Mouse (Mus musculus): Measurements from ENCODE around the gene 9530053A07Rik. TPM values are rescaled to one million over a fixed set of nuclear protein-coding genes. Genes with fewer than 3 reads are reported as not detected.

9530053A07Rik gene
- total and polyA plus RNA-seq, 2 experiments from 2014 or later: 0.05 to 0.19 TPM

DNA sequence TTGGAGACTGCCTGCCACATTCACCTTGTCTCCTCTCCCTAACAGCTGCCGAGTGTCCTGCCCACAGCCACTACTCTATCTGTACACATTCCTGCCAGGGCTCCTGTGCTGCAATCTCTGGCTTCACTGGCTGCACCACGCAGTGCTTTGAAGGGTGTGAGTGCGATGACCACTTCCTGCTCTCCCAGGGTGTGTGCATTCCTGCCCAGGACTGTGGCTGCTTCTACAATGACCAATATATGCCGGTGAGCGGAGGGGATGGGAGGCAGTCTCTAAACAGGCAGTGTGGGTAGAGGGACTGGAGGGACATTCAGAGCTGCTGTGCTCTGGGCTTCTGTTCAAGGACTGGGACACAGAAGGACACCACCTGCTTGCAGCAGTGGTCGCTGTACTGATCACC lies 30.0 kb downstream of the 9530053A07Rik start:
- H3K27ac ChIP-seq: no peak overlapping the region
- H3K36me3 ChIP-seq (ENCODE audit: insufficient read depth, low read length): no peaks in the 10 kb centered on the region
- no peak overlapping the region for H3K9ac ChIP-seq (replicated peaks; ENCODE audit: low read length)
- no peak overlapping the region for H3K4me2 ChIP-seq (ENCODE audit: low read depth, low read length)
- no peaks in the 10 kb centered on the region for H3K4me1 ChIP-seq (ENCODE audit: insufficient read depth, low read length)
- no peak for DNase-seq (ENCODE audit: low spot score)
- 72% methylated on average over 6 of the region's 6 CpGs for WGBS
- H3K27me3 ChIP-seq (ENCODE audit: insufficient read depth, low read length): no peaks in the 10 kb centered on the region
- no peaks in the 10 kb centered on the region for H3K9me3 ChIP-seq (ENCODE audit: low read length)
- no peak overlapping the region for H3K4me3 ChIP-seq (ENCODE audit: low read length)
- no peak for ATAC-seq
- TF ChIP-seq CTCF (IDR thresholded peaks at IDR 0.05; ENCODE audit: low read depth): no peak

DNA sequence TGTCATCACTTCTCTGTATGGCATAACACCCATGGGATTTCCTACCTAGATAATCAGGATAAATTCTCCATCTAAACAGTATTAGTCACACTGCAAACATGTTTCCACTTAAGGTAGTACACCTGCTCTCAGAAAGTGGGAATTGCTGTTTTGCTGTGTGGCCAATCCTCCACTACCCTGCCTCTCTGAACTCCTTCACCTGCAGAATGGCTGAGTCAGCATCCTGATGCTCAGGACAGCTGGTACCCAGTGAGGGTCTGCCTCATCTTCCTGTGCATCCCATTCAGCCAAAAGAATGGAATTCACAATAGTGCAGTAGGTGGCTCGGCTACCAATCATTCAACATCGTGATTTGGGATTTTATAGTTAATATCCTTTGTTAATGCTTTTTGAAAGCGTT lies 30.6 kb downstream of the 9530053A07Rik start:
- Histone ChIP-seq H3K4me2 (ENCODE audit: low read depth, low read length) (no peak overlapping the region), H3K4me3 (ENCODE audit: low read length) (no peak overlapping the region), H3K9ac (replicated peaks; ENCODE audit: low read length) (no peak overlapping the region), H3K9me3 (ENCODE audit: low read length) (no peaks in the 10 kb centered on the region), H3K27ac (no peak overlapping the region), H3K4me1 (ENCODE audit: insufficient read depth, low read length) (no peaks in the 10 kb centered on the region), H3K27me3 (ENCODE audit: insufficient read depth, low read length) (no peaks in the 10 kb centered on the region), H3K36me3 (ENCODE audit: insufficient read depth, low read length) (no peaks in the 10 kb centered on the region)
- TF ChIP-seq CTCF (IDR thresholded peaks at IDR 0.05; ENCODE audit: low read depth): no peak
- 63% methylated on average over 3 of the region's 3 CpGs for WGBS
- DNase-seq (ENCODE audit: low spot score) (no peak), ATAC-seq (no peak)

DNA sequence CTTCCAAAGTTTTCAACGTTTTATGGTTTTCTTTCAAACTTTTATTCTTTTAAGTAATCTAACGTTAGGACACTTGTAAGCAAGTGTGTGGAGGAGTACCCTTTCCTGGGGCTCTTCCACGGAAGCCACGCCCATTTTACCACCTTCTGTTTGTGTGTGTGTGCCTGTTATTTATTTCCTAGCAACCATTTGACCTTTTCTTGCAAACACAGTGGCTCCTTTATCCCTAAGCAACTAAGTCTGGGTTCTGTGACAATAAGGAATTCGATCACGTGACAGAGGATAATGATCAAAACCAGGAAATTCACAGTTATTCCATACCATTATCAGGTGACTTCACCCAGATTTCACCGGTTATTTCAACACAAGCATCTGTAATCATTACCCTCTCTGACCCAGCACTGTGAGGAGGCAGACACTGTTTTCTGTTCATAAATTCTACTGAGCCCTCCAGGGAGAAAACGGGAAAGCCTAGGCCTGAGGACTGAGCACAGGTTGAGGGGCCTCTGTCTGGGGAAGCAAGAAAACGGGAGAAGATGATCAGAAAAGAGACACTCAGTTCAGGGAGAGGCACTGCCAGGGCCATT lies 32.0 kb downstream of the 9530053A07Rik start:
- no peak overlapping the region for H3K4me2 ChIP-seq (ENCODE audit: low read depth, low read length)
- H3K27me3 ChIP-seq (ENCODE audit: insufficient read depth, low read length): no peaks in the 10 kb centered on the region
- no peaks in the 10 kb centered on the region for H3K9me3 ChIP-seq (ENCODE audit: low read length)
- no peak overlapping the region for H3K9ac ChIP-seq (replicated peaks; ENCODE audit: low read length)
- no peak overlapping the region for H3K4me3 ChIP-seq (ENCODE audit: low read length)
- WGBS: 49% methylated on average over 9 of the region's 9 CpGs
- H3K4me1 ChIP-seq (ENCODE audit: insufficient read depth, low read length): no peaks in the 10 kb centered on the region
- TF ChIP-seq CTCF (IDR thresholded peaks at IDR 0.05; ENCODE audit: low read depth): no peak
- ATAC-seq: no peak
- H3K36me3 ChIP-seq (ENCODE audit: insufficient read depth, low read length): no peaks in the 10 kb centered on the region
- DNase-seq (ENCODE audit: low spot score): no peak
- H3K27ac ChIP-seq: no peak overlapping the region

DNA sequence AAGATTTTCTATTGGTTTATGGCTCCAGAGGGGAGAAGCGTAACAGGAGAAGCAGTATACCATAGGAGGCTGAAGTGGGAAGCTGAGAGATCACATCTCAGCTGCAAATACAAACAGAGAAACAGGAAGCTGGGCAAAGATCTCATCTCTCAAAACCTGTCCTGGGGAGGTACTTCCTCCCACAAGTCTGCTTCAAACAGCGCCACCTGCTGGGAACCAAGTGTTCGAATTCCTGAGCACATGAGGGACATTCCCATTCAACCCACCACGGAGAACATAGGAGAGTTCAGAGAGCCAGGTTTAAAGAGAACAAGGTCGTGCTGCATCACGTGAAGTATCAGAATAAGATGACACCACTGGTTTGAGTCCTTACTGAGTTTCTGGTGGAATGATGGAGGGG lies 36.1 kb downstream of the 9530053A07Rik start:
- H3K9me3 ChIP-seq (ENCODE audit: low read length): no peaks in the 10 kb centered on the region
- H3K9ac ChIP-seq (replicated peaks; ENCODE audit: low read length): no peak overlapping the region
- 85% methylated on average over 6 of the region's 6 CpGs for WGBS
- no peak overlapping the region for H3K4me3 ChIP-seq (ENCODE audit: low read length)
- H3K27ac ChIP-seq: no peak overlapping the region
- no peaks in the 10 kb centered on the region for H3K27me3 ChIP-seq (ENCODE audit: insufficient read depth, low read length)
- ATAC-seq (no peak), DNase-seq (ENCODE audit: low spot score) (no peak)
- no peaks in the 10 kb centered on the region for H3K36me3 ChIP-seq (ENCODE audit: insufficient read depth, low read length)
- no peak for TF ChIP-seq CTCF (IDR thresholded peaks at IDR 0.05; ENCODE audit: low read depth)
- peaks cover 4% of the 10 kb centered on the region for H3K4me1 ChIP-seq (ENCODE audit: insufficient read depth, low read length)
- no peak overlapping the region for H3K4me2 ChIP-seq (ENCODE audit: low read depth, low read length)

DNA sequence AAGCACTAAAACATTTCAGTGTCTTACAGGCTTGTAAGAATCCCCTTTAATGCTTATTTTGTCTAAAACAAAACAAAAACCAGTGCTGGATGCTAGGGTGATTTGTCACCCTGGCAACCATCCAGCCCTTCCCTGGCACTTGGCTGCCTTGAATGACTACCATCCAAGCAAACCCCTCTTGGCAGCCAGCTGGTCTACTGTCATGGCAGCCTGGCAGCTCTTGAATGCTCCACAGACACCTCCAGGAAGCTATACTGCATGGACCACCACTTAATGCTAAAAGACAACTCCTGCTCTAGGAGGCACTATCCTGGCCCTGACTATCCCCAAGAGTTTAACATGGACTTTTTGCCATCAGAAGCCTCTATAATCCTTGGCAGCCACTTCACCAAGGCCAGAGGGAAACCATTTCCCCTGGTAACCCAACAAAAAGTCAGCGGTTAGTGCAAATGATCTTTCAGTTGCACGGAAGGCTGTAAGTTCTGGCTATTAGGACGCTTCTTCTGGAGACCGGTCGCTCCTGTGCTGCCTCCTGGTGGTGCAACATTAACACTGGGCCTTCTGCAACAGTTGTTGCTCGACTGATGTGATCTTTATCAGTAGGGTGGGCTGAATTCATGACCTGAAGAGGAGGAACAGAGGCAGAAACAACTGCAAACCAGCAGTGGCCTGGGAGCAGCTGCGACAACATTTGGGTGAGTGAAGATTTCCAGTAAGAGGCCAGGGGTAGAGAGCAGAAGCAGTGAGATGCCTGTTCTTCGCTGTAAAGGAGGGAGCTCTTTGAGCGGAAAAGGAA lies 39.3 kb downstream of the 9530053A07Rik start:
- ATAC-seq (peak; percentile 79), DNase-seq (ENCODE audit: low spot score) (peak; percentile 88)
- H3K4me1 ChIP-seq (ENCODE audit: insufficient read depth, low read length): peaks cover 19% of the 10 kb centered on the region
- H3K27me3 ChIP-seq (ENCODE audit: insufficient read depth, low read length): no peaks in the 10 kb centered on the region
- WGBS: 8% methylated on average over 9 of the region's 9 CpGs
- no peaks in the 10 kb centered on the region for H3K36me3 ChIP-seq (ENCODE audit: insufficient read depth, low read length)
- H3K9ac ChIP-seq (replicated peaks; ENCODE audit: low read length): peak overlapping the region; percentile 69; the same call in 1 of the 2 replicates
- peak; percentile 88 for TF ChIP-seq CTCF (IDR thresholded peaks at IDR 0.05; ENCODE audit: low read depth)
- peak overlapping the region; percentile 82 for H3K4me3 ChIP-seq (ENCODE audit: low read length)
- no peaks in the 10 kb centered on the region for H3K9me3 ChIP-seq (ENCODE audit: low read length)
- H3K27ac ChIP-seq: peak overlapping the region; percentile 78
- H3K4me2 ChIP-seq (ENCODE audit: low read depth, low read length): peak overlapping the region; percentile 94

DNA sequence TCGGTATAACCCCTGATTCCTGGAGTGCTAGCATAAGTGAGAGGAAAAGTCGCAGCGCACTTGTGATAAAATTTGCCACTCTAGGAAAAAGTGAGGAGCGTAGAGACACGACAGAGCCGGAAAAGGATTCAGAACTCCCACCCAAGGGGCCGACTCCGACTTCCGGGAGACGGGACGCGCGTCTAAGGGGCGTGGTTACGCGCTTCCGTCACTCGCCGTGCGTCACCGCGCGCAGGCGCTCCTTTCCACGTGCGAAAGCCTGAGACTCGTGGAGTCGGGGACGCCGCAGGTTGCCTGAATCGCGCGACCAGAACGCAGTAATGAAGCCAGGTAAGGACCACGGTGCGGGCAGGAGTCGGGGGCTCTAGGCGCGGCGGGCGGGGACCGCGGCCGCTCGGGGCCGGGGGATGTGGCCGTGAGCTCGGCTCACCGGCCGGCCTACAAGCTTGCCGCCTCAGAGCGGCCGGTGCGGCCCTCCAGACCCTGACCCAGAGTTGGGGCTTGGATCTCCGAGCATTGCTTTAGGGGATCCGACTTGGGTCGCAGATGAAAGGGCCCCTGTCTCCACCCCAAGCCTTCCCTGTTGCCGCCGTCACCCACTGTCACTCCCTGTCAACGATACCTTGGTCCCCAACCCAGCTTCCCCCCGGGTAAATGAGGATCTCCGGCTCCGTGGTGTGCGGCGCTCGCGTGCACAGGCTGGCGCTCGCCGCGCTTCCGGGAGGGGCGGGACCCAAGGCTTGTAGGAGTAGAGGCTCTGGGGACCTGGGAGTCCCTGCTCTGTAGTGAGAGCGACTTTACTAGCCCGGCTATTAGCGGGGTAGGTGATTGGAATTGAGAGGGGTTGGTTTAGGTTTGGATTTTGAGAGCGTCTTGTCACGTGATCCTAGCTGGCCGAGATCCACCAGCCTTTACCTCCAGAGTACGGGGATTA lies 40.5 kb downstream of the 9530053A07Rik start, which contains the start of gene Fbl:
Gene Fbl (plus strand): TSS at position 222 of the 934 bp plus-strand sequence.
- Histone ChIP-seq H3K4me3 (ENCODE audit: low read length) (peak within 1 kb of the TSS; percentile 82), H3K27me3 (ENCODE audit: insufficient read depth, low read length) (no peaks in the 10 kb centered on the region), H3K4me1 (ENCODE audit: insufficient read depth, low read length) (peaks cover 19% of the 10 kb centered on the region), H3K36me3 (ENCODE audit: insufficient read depth, low read length) (no peaks in the 10 kb centered on the region), H3K9me3 (ENCODE audit: low read length) (no peaks in the 10 kb centered on the region), H3K9ac (replicated peaks; ENCODE audit: low read length) (peak within 1 kb of the TSS; percentile 69), H3K4me2 (ENCODE audit: low read depth, low read length) (peak within 1 kb of the TSS; percentile 94), H3K27ac (peak within 1 kb of the TSS; percentile 78)
- DNase-seq (ENCODE audit: low spot score): peak; percentile 98
- WGBS: under 1% methylated on average over 75 of the region's 80 CpGs
- no peak for TF ChIP-seq CTCF (IDR thresholded peaks at IDR 0.05; ENCODE audit: low read depth)
- peak; percentile 93 for ATAC-seq

All from hindbrain, postnatal 0 days (tissue).